Mouse (Mus musculus): ENCODE results near the gene Morf4l1. TPM values are rescaled to one million over a fixed set of nuclear protein-coding genes. Genes with fewer than 3 reads are reported as not detected.

The Morf4l1 gene
- 100 to 1,000 TPM; 238 to 261 TPM for total RNA-seq (2021)

DNA sequence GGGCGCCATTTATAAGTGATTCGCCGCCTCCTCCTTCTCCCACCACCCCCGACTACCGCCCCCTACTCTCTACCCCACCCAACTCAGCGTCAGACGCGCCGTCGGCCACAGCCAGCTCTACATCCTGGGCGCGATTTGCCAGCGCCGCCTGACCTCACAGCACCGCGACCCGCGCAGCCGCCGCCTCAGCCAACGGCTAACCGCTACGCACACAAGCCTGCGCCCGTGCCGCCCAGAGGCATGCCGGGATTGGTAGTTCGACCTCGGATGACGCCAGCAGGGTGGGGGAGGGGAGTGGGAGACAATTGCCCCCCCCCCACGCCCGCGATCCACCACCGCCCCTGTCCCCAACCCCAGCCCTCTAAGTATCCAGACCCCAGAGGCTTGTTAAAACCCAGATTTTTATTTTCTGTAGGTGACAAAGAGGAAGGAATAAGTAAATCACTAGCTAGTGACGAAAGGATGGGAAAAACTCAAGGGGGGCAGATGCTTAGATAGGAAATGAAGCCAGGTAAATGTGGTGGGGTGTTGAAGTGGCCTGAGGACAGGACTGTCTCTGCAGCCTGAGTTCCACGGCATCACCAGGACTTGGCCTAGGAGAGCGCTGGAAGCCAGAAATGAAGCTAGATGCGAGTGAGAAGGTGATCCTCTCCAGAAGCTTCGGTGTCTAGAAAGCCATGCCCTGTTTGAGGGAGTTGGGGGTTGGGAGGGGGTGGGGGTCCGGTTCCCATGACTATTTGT is at the start of gene Morf4l1:
Gene Morf4l1, minus strand, starts transcription at position 208 of the 741 bp plus-strand sequence.
- intact Hi-C loops (cut with DNase I): no loop called here

DNA sequence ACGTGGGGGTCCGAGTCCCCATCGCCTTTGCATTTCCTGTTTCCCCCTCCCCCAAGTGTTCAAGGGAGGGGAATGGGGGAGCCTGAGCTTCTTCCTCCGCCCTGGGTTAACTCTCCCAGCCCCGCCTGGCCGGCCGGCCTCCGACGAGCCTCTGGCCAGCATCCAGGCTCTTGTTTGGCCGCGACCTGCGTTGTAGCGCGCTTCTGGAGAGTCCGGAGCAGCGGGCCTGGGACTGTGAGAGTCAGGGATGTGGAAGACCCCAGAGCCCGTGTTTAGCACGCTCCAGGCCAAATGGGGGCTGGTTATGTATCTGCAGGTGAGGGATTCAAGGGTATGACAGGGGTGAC is 49.1 kb upstream of the Morf4l1 start:
- intact Hi-C loops (cut with DNase I): loop anchor here (2.0 kb wide), 3 partner anchors 19 to 37 kb away; no protein-coding TSS in a partner anchor

More for the DNA sequence above, at the start of gene Morf4l1:
- peak; percentile 95 for DNase-seq (ENCODE audit: low spot score)

DNA sequence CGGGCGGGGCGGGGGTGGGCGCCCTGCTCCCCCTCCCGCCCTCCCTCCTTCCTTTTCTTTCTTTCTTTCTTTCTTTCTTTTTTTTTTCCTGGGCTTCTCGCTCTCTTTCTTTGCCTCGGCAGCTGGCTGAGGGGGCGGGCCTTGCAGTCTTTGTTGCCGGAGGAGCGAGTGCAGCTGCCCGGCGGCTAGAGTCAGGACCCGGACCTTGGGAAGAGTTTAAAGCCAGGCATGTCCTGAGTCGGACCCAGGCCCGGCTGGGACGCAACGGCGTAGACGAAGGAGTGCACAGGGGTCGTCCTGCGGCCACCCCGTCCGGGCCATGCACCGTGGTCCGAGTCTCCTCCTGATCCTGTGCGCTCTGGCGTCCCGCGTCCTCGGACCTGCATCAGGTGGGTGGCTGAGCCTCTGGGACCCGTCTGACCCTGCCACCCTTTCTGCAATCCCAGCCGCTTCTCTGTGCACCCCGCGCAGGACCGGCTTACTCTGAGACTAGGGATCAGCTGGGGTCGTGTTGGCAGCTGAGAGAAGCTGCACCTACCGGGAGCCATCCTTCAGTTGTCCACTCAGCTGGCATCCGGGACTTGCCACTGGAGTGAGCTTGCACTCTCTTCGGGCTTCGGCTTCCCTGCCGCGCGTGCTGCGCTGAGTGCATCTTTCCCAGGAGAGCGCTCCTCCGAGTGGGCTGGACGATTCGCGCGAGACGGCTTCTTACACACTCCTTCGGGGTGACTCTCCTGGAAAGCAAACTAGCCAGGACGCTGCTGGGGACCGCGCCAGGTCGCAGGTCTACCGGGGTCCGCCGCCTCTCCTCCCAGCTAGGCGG is 48.6 kb upstream of the Morf4l1 start, which contains the start of gene Adamts7:
Gene Adamts7, plus strand, starts transcription at position 144 of the 823 bp plus-strand sequence.
- intact Hi-C loops (cut with DNase I): loop anchor here (2.0 kb wide), 2 partner anchors 36 kb away; no protein-coding TSS in a partner anchor
- no peak for DNase-seq (ENCODE audit: low spot score)

More for the DNA sequence above, 49.1 kb upstream of the Morf4l1 start:
- DNase-seq (ENCODE audit: low spot score): no peak

DNA sequence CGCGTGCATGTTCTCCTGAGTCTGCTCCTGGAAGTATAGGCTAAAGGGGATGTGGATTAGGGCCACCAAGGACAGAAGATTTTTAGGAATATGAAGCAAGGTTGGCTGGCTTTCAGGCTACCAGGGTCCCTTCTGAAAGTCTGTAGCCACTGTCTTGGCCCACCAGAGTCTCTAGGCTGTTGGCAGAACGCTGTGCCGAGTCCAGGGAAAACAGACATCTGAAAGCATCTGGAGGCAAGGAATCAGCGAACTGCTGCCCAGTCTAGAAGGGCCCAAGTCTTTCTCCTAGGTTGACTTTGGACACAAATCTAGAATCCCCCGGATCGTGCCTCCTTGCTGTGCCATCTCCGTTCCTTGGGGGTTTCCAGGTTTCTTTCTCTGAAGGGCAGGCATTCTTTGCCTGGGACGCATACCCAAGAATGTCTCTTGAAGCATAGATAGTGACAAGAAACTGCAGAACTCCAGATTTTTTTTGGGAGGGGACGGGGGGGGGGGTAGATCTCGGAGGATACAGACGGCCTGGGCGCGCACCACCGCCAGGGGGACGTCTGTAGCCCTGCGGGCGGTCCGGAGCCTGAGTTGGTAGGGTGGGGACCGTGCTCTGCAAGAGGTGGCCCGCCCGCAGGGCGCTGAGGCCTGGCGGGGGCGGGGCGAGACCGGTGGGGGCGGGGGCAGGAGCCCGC is 47.8 kb upstream of the Morf4l1 start:
- peak; percentile 57 for DNase-seq (ENCODE audit: low spot score)
- intact Hi-C loops (cut with DNase I): loop anchor here (2.0 kb wide), 2 partner anchors 36 kb away; no protein-coding TSS in a partner anchor

DNA sequence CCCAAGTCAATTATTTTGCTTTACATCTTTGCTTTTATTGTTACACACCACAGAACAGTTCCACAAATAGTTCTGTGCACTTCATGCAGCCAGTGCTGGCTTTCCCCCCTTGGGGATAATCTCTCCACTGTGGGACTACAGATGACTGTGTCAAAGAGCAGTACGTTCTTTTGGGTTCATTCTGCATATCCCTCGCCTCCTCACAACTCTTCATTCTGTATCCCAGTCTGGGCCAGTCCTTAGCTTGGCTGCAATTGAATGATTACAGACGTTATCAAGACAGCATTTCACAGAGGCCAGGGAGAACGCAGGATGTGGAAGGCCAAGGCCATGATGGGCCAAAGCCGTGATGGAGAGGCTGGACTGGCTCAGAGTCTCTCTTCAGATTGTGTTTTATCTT is 32.3 kb upstream of the Morf4l1 start:
- no peak for DNase-seq (ENCODE audit: low spot score)

DNA sequence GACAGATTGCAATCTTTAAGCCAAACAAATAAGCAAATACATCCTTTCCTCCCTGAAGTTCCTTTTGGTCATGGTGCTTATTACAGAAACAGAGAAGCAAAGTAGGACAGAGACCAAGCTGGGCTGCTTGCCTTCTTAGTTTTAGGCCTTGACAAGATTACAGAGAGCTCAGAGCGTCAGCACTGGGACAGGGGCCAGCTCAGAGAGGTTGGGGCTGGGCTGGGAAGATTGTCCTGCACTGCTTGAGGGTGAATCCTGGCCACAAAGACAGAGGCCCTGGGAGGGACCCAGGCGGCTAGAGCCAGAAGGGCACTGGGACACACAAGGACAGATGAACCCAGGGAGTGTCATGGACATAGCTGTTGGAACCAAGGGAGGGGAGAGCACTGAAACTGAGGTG is 31.2 kb upstream of the Morf4l1 start:
- intact Hi-C loops (cut with DNase I): no loop called here
- no peak for DNase-seq (ENCODE audit: low spot score)

More for the DNA sequence above, 32.3 kb upstream of the Morf4l1 start:
- intact Hi-C loops (cut with DNase I): no loop called here

DNA sequence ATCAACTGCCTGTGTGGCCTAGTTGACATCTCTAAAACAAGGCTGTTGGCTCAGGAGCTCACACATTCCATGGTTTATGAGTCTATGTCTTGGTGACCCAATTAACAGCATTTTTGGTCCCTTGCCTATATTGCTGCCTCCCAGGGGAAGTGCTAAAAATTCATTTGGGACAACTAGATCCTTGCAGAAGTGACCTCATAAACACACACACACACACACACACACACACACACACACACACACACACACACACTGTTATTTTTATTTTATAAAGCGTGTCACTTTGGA is 22.0 kb upstream of the Morf4l1 start:
- intact Hi-C loops (cut with DNase I): no loop called here
- no peak for DNase-seq (ENCODE audit: low spot score)

DNA sequence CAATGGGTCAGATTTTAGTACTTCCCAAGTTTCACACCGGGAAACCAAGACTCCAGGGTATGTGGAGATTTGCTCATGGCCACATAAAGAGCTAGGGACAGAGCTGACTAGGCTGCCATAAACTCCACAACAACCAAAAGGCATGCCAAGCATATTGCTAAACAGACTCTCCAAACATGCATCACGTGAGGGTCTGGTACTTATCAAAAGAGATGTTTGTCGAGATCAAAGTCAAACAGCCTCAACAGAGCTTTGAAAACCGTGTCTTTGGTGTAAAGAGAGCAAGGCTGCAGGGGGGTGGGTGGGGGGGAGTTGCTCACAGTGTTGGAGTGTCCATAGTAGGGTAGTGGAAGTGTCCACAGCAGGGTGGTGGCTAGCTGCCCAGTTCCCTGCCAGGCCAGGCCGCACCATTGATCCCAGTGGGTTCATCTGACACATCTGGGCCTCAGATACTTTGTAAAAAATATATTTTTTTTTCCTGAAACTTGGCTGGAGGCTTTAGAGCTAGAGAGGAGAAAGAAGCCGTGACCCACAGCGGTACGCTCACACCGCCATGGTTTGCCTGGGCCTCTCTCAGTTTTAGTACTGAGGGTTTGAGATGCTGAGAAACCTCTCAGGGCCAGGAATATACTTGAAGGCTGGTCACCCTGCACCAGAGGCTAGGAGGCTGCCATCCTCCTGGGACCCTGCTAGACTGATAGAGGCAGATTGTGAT is 21.5 kb upstream of the Morf4l1 start:
- no peak for DNase-seq (ENCODE audit: low spot score)
- intact Hi-C loops (cut with DNase I): no loop called here

DNA sequence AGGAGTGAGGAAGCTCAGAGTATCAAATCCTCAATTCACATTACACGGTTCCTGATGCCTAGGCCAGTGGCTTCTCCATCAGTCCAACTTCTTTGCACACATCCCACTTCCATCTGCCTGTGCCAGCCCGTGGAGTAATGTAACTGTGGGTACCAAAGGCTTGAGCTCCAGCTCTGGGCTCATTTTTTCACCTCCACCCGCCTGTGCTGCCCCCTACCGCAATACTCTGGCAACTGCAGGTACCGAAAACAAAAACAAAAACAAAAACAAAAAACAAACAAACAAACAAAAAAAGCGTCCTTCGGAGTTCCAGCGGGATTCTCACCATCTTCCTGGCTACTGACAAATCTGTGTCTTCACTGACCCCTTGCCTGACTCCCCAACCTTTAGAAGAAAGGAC is 20.9 kb upstream of the Morf4l1 start:
- intact Hi-C loops (cut with DNase I): no loop called here
- DNase-seq (ENCODE audit: low spot score): no peak

DNA sequence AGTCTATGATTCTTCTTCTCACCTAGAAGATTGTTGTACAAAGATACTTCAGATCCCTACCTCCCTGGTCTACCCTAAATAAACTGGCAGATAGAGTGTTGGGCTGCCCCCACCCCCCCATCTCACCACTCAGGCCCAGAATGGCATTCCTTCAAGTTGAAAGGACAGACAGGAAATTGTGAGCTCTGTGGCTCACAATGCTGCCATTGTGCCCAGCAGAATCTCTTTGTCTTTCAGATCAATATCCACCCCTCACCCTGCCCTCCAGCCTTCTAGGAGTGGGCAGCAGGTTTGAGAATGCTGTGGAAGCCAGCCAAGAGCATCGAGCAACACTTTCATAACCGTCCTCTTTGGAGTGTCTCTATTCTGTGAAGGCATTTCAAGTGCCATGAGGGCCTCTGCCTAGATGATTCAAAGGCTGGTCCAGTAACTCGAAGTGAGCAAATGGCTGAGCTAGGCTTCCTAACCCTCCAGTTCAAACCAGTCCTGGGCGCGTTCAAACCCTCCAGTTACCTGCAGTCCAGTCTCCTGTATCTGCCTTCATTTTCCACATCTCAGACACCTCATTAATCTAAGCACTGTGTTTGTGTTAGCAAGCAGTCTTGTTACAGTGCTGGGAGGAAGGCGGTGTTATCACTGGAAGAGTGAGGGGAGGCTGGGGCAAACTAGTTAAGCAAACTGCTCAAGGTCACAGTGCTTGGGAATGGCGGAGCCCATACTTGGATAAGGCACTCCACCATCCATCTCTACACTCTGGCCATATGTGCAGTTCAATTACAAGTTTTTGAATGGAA is 19.2 kb upstream of the Morf4l1 start:
- intact Hi-C loops (cut with DNase I): no loop called here
- no peak for DNase-seq (ENCODE audit: low spot score)

DNA sequence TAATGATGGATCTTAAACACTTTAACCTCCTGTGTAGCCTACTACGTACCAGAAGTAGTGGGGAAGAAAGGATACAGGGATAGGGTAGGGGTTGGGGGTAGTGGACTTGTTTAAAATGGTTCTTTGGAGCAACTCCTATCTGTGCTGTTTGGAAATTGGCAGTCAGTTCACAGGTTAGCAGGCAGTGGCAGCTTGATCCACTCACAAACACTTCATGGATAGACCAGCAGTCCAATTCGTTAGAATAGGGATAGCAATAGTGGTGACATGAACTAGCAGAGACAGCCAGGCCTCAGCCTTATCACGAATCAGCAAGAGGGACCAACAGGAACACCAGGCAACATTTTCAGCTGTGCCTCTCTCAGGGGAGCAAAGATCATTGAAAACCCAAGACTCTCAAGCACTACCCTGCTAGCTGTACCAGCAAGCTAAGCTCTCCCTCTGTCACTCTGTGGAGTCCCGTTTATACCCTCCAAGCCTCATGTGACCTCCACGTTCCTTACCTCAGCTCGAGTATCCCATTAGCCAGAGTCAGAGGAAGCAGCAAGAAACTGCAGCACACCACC is 14.1 kb upstream of the Morf4l1 start:
- no peak for DNase-seq (ENCODE audit: low spot score)
- intact Hi-C loops (cut with DNase I): no loop called here

DNA sequence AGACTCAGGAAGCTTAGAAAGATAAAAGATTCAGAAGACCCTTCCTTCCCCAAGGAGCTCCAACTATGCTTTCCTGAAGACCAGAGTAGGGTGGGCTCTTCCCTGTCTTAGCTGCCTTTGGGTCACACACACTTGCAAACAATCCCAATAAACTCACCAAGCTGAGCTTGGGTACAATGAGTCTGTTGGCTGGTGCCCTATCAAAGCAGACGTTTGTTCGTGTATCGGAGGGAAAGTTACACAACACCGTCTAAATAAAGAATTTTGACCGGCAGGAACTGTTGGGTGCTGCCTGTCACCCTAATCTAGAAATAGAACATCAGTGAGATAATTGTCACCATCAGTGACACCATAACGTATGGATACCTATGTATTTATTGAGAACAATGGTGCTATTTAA is 12.6 kb upstream of the Morf4l1 start:
- intact Hi-C loops (cut with DNase I): loop anchor here (2.0 kb wide), 2 partner anchors 14 to 36 kb away; partner anchors contain the start of gene Adamts7

DNA sequence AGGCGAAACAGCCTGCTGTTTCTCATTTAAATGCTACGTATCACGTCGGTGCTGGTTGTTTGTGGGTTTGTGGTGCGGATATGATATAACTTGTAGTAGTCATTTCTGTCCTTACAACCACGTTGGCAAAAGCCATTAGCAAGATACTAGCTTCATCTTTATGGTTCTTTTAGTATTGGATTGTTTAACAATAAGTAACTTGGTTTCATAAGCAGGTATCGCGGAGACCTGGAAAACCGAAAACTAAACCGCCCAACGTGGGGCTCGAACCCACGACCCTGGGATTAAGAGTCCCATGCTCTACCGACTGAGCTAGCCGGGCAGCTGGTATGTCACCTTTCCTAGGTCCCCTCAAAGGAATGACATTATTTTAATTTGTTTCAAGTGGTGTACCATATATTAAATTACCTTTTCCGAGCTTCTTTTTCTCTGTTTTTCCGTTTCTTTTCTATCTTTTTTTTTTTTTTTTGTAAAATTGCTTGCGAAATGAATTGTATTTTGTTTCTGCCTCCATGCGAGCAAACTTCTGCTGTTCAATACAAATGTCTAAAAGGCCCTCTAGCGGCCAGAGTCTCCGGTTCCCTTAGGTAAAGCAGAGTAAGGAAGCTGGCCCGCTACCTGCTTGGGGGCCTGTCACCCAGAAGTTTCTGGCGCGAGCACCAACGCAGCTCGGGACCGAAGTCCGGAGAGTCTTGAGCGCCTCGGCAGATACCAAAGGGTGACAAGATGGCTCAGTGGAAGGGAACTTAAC is 11.9 kb upstream of the Morf4l1 start:
- intact Hi-C loops (cut with DNase I): loop anchor here (2.0 kb wide), 2 partner anchors 14 to 36 kb away; partner anchors contain the start of gene Adamts7
- DNase-seq (ENCODE audit: low spot score): peak; percentile 54

More for the DNA sequence above, 12.6 kb upstream of the Morf4l1 start:
- no peak for DNase-seq (ENCODE audit: low spot score)

DNA sequence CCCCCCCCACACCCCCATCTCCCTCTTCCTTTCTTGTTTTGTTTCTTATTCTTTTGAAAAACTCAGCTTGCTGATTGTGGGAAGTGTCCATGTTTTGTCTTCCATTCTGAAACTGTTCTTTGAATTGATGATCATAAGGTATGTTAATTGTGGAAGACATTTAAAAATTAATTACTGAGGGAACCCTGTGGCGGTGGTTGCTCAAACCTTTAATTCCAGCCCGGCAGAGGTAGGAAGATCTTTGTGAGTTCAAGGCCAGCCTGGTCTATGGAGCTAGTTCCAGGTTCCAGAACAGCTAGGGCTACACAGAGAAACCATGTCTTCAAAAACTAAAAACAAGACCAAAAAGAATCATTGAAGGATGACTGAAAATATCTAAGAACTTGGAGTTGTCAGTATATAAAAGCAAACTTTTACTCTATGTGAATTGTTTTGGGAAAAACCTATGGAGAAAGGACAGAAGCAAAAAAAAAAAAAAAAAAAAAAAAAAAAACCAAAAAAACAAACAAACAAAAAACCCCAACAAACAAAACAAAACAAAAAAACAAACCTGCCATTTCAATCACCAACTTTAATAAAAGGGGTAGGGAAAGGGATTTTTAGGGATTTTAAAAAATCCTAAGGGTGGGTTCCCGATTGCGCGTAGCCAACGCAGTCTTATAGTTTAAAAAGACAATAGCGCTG is 11.0 kb upstream of the Morf4l1 start:
- intact Hi-C loops (cut with DNase I): loop anchor here (2.0 kb wide), 2 partner anchors 13 to 37 kb away; partner anchors contain the start of gene Adamts7
- no peak for DNase-seq (ENCODE audit: low spot score)

DNA sequence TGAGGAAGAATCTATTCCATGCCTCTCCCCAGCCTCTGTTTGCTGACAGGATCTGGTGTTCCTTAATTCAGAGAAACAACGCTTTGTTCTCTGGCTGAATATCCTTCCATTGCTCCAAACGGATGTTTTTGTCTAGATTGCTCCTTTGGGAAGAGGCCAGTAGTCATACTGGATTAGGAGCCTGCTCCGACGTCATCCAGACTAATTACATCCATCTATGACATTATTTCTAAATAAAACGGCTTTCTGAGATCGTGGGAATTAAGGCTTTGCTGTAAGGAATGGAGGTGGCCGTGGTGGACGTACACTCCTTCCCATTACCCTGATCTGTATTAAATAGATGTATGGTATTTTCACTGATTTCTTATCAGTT is 10.3 kb upstream of the Morf4l1 start:
- intact Hi-C loops (cut with DNase I): no loop called here
- no peak for DNase-seq (ENCODE audit: low spot score)

DNA sequence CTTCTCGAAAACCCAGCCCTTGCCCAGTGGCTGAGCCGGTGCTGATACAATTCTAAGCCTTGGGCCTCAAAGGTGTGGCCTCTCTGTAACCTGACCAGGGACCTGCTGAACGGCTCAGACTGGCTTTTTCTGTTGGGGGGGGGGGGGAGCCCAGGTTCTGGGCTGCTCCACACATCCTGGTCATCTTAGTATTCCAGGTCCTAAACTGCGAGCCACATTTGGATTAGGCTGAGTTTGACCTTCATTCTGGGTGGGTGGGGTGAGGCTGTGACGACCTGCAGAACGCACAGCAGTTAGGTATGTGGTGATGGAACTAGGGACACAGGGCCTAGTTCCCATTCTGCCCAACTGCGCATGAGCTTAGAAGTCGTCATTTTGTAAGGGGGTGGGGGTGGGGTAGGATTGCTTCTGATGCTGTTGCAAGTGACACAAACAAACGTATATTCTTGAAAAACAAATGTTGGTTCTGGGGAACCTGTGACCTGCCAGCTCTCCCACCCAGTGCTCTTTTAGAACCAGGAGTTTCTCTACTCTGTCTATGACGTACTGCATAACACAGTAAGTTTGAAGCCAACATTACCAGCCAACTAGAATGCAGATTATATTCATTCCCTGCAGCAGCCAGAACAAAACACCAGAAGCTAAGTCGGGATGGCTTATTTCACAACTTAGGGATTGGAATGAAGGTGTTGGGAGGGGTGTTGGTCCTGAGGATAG is 9.7 kb upstream of the Morf4l1 start:
- no peak for DNase-seq (ENCODE audit: low spot score)
- intact Hi-C loops (cut with DNase I): no loop called here

DNA sequence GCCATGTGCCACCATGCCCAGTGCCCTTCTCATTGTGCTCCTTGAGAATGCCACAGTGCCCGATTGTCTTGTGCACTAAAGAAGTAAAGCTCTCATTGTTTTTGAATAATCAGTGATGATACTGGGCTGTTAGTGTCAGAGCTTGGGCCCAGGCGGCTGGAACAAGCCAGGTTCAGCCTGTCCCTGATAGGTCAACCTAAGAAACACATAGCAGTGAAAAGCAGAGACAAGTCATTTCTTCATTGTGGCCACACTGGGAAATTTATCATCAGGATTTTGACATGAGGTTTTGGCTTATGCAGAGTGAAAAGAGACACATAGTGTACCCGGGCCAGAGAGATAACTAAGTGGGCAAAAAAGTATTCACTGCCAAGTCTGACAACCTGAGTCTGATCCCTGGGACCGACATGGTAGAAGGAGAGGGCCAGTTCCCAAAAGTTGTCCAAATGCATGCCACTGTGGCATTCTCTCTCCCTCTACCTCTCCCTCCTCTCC is 7.7 kb upstream of the Morf4l1 start:
- intact Hi-C loops (cut with DNase I): no loop called here
- no peak for DNase-seq (ENCODE audit: low spot score)
